In the genomic region with DNA sequence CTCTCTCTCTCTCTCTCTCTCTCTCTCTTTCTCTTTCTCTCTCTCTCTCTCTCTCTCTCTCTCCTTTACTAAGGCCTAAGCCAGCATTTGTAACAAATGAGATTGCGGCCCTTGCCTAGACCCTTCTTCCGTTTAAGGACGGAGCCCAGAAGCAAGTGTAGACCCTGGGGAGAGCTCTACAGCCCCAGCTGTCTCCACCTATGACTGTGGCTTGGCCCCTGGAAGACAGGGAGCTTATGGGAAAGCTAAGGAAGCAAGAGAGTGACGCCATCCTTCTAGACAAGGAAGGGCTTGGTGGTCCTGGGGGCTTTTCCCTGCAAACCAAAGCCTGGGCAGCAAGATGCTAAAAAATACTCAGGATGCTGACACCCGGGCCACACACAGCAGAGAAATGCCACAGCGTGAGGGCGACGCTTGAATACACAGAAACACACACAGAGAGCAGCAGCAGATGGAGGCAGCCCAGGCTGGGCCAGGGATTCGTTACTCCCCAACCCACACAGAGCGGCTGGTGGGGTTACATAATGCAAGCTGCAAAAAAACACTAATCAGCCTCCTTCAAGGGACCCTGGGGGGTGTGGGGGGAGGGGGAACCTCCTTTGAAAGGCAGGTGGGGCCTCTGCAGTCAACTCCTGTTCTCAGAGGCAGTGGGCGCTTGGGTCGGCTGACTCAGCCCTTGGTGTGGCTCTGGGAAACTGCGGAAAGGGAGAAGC, we compare ENCODE assay signal across 10 mouse cellular contexts.
DNase-seq lines count a peak whose midpoint lies in the region; ATAC-seq and TF ChIP-seq lines count a peak whose summit lies in the region.
"Had no signal": no experiment of that assay in that cellular context is flagged by ENCODE, and none has a peak within 500 bp of the region (broad histone marks: within the 10 kb centered on the region; RNA-seq: fewer than 3 reads in every experiment).

No protein-coding gene starts in this region.

- peak; percentile 42; the same call in 1 of the 2 replicates for ATAC-seq in kidney, embryonic 16.5 days (ENCODE audit: low FRiP score, low TSS enrichment)
- no peak for ATAC-seq in activated CD4-positive, CD25-positive, alpha-beta regulatory T cell, adult 4 months

- H3K9me3 ChIP-seq in kidney, embryonic 16.5 days (ENCODE audit: low read length) = no peaks in the 10 kb centered on the region

- no peak overlapping the region for H3K4me2 ChIP-seq in kidney, embryonic 16.5 days (replicated peaks; ENCODE audit: low read depth, low read length)

- intact Hi-C loops in left cerebral cortex, adult 2 months (cut with DNase I) = no loop called here

- H3K4me3 ChIP-seq in kidney, embryonic 16.5 days (ENCODE audit: low read length) = no peak overlapping the region
- H3K4me3 ChIP-seq in left cerebral cortex, adult 2 months = no peak overlapping the region

- no peak for TF ChIP-seq CTCF in left cerebral cortex, adult 2 months (IDR thresholded peaks at IDR 0.05)

- no peak for DNase-seq in kidney, postnatal 25 days
- peak; percentile 31 to 36 for DNase-seq in frontal cortex, postnatal 10 days (ENCODE audit: low spot score in 2 of 2)
- peak; percentile 60 to 68 for DNase-seq in left cerebral cortex, adult 2 months (ENCODE audit: extremely low spot score in 1 of 2, low spot score in 2 of 2)
- DNase-seq in right cerebral cortex, postnatal 36 days (ENCODE audit: low spot score in 2 of 2) = peak; percentile 67 to 68
- no peak for DNase-seq in thymus, postnatal 25 days
- DNase-seq in ovary, postnatal 14 days (ENCODE audit: low spot score) = no peak
- DNase-seq: heart, postnatal 4 days had no signal

- WGBS in kidney, embryonic 16.5 days = 18% methylated on average over 13 of the region's 13 CpGs

- H3K36me3 ChIP-seq in kidney, embryonic 16.5 days (ENCODE audit: insufficient read depth, low read length) = no peaks in the 10 kb centered on the region

- no peak overlapping the region for H3K27ac ChIP-seq in kidney, embryonic 16.5 days (ENCODE audit: low read length)
- peak overlapping the region; percentile 47; the same call in 1 of the 2 replicates for H3K27ac ChIP-seq in left cerebral cortex, adult 2 months
- H3K27ac ChIP-seq: macrophage had no signal

- no peaks in the 10 kb centered on the region; the same call in 1 of the 2 replicates for H3K27me3 ChIP-seq in kidney, embryonic 16.5 days (ENCODE audit: insufficient read depth, low read length)

- no peak overlapping the region for H3K9ac ChIP-seq in kidney, embryonic 16.5 days (replicated peaks; ENCODE audit: low read length)

- peaks cover 3% of the 10 kb centered on the region; the same call in 1 of the 2 replicates for H3K4me1 ChIP-seq in kidney, embryonic 16.5 days (ENCODE audit: insufficient read depth, low read length)

Comparison
In these comparisons a context has a peak if more than half of its experiments do, and no peak if none do; other contexts are left out.
1. DNase-seq: peak in frontal cortex, postnatal 10 days (2 of 2), left cerebral cortex, adult 2 months (2 of 2) and right cerebral cortex, postnatal 36 days (2 of 2); none in kidney, postnatal 25 days (0 of 2), thymus, postnatal 25 days (single experiment) and ovary, postnatal 14 days (single experiment).